Mouse (Mus musculus): ENCODE measurements around the gene Znhit3. TPM values are rescaled to one million over a fixed set of nuclear protein-coding genes. Genes with fewer than 3 reads are reported as not detected.

Gene Znhit3
- 27.4 and 32.1 TPM in 2 replicates for polyA plus RNA-seq (2015; fragmentation: Nextera tagmentation; extraction: Ambion mirVana)

DNA sequence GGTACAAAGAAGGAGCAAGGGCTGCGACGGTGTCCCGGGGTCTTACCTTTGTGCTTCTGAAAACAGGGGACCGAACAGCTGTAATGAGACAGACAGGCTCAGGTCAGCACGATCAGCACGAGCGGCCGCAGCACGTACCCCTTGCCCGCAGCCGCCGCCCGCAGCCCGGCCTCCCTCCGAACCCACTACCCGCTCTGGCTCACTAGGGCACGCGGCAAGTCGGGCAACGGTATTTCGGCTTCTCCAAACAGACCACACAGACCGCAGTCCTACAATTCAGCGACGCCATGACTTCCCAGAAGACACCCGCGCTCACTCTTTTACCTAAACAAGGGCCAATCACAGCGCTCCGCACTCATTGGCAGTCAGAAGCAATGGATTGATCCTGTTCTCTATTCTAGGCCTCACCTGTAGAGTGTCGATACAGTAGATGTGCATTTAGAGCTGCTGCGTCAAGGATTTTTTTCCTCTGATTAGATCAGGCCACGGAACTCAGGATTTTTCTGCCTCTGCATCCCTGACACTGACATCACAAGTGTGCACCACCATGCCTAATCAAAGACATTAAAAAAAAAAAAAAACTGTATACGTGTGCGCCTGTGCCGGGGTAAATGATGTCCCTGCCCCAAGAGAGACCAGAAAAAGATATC, at the start of gene Znhit3:
Gene Znhit3, minus strand, starts transcription at position 314 of the 650 bp plus-strand sequence.
- ATAC-seq (ENCODE audit: low read depth), result peak; percentile 84
- Histone ChIP-seq H3K9ac (ENCODE audit: low read depth, low read length) (peak within 1 kb of the TSS; percentile 73), H3K4me1 (ENCODE audit: control insufficient read depth, low read depth, low read length) (peaks cover 24% of the 10 kb centered on the region), H3K4me3 (ENCODE audit: low read depth, low read length) (peak within 1 kb of the TSS; percentile 80), H3K27me3 (ENCODE audit: control insufficient read depth, insufficient read depth, low read depth, low read length) (no peaks in the 10 kb centered on the region), H3K36me3 (ENCODE audit: control insufficient read depth, insufficient read depth) (peaks cover 8% of the 10 kb centered on the region; the same call in 1 of the 2 replicates), H3K4me2 (ENCODE audit: low read depth, low read length) (peak within 1 kb of the TSS; percentile 82), H3K9me3 (replicated peaks; ENCODE audit: control insufficient read depth, low read length) (no peaks in the 10 kb centered on the region), H3K27ac (ENCODE audit: low read length) (peak within 1 kb of the TSS; percentile 46)
- 3% methylated on average over 34 of the region's 34 CpGs for WGBS (ENCODE audit: insufficient replicate concordance)

DNA sequence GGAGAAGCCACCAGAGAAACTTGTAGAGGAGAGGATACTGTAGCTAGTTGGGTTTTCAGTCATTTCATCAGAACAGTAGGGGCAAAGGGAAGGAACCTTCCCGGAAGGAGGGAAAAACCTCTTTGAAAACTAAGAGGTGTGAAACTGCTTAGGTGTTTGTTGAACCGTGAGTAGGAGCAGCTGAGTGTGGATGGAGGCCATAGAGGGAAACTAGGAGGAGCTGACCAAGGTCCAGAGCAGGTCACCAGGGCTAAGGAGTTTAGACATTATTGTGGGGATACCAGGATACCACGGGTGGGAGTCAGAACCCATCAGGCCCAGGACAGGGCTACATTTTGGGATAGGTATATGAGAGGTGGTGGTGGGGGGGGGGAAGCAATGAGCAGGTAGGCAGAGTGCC, 47.4 kb upstream of the Znhit3 start:
- H3K9ac ChIP-seq (ENCODE audit: low read depth, low read length), result no peak overlapping the region
- H3K36me3 ChIP-seq (ENCODE audit: control insufficient read depth, insufficient read depth), result no peaks in the 10 kb centered on the region
- no peak overlapping the region for H3K4me3 ChIP-seq (ENCODE audit: low read depth, low read length)
- 63% methylated on average over 3 of the region's 3 CpGs for WGBS (ENCODE audit: insufficient replicate concordance)
- H3K4me2 ChIP-seq (ENCODE audit: low read depth, low read length), result no peak overlapping the region
- no peak for ATAC-seq (ENCODE audit: low read depth)
- H3K27ac ChIP-seq (ENCODE audit: low read length), result no peak overlapping the region
- peaks cover 16% of the 10 kb centered on the region for H3K27me3 ChIP-seq (ENCODE audit: control insufficient read depth, insufficient read depth, low read depth, low read length)
- H3K9me3 ChIP-seq (replicated peaks; ENCODE audit: control insufficient read depth, low read length), result no peaks in the 10 kb centered on the region
- no peaks in the 10 kb centered on the region for H3K4me1 ChIP-seq (ENCODE audit: control insufficient read depth, low read depth, low read length)

DNA sequence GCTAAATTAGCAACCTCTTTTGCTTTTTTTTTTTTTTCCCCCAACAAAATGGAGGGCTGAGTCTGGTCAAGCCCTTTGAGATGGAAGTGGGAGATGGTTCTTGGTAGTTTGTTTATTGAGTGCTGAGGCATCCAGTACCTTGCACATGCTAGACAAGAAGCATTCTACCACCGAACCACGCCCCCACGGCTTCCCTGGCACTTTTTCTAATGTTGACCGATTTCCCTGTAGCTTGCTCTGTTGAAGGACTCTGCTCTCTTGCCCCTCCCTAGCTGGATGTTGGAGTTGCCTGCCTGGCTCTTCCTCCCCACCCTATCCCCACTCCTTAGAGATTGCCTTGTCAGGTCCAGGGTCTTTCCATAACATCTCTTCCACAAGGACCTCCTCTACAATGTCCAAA, 46.4 kb upstream of the Znhit3 start:
- Histone ChIP-seq H3K4me1 (ENCODE audit: control insufficient read depth, low read depth, low read length) (no peaks in the 10 kb centered on the region; the same call in 1 of the 2 replicates), H3K27me3 (ENCODE audit: control insufficient read depth, insufficient read depth, low read depth, low read length) (peaks cover 26% of the 10 kb centered on the region), H3K27ac (ENCODE audit: low read length) (no peak overlapping the region), H3K9me3 (replicated peaks; ENCODE audit: control insufficient read depth, low read length) (no peaks in the 10 kb centered on the region), H3K36me3 (ENCODE audit: control insufficient read depth, insufficient read depth) (no peaks in the 10 kb centered on the region), H3K4me2 (ENCODE audit: low read depth, low read length) (no peak overlapping the region), H3K9ac (ENCODE audit: low read depth, low read length) (no peak overlapping the region), H3K4me3 (ENCODE audit: low read depth, low read length) (no peak overlapping the region)
- 65% methylated on average over 4 of the region's 4 CpGs for WGBS (ENCODE audit: insufficient replicate concordance)
- no peak for ATAC-seq (ENCODE audit: low read depth)

DNA sequence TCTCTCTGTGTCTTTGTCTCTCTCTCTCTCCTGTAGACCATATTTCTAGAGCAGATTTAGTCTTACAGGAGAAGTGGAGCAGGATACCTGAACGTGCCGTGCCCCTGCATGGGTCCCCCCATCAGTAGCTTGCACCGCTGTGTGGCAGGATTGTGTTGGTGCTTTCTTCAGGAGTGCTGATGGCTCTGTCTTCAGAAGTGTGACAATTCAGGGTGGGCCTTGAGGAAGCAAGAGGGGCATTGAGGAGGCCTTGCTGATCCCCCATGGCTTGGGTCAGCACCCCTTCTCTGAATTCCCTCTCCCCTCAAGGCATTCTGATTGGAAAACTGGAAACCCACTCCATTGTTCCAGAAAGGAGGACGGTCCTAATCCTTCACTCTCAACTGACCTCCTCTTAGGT, 45.4 kb upstream of the Znhit3 start:
- ATAC-seq (ENCODE audit: low read depth), result no peak

DNA sequence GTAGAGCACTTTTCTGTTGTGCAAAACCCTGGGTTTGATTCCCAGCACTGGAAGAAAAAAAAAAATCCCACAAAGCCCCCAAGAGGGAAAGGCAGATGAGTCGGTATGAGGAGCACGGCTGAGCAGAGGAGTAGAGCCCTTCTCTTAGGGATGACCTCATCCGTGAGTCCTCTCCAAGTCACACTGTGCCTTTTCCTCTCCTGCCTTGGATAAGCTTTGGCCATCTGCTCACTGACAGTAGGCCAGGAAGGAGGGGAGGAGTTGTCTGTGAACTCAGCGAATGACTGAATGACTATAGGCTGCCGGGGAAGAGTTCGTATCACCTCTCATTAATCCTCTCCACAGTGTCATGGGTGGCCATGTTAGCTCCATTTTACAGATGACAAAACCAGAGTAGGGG, 44.6 kb upstream of the Znhit3 start:
- H3K27me3 ChIP-seq (ENCODE audit: control insufficient read depth, insufficient read depth, low read depth, low read length), result peaks cover 43% of the 10 kb centered on the region
- no peaks in the 10 kb centered on the region; the same call in 1 of the 2 replicates for H3K4me1 ChIP-seq (ENCODE audit: control insufficient read depth, low read depth, low read length)
- H3K4me3 ChIP-seq (ENCODE audit: low read depth, low read length), result no peak overlapping the region
- H3K9ac ChIP-seq (ENCODE audit: low read depth, low read length), result no peak overlapping the region
- H3K27ac ChIP-seq (ENCODE audit: low read length), result no peak overlapping the region
- H3K36me3 ChIP-seq (ENCODE audit: control insufficient read depth, insufficient read depth), result no peaks in the 10 kb centered on the region
- no peak overlapping the region for H3K4me2 ChIP-seq (ENCODE audit: low read depth, low read length)
- no peaks in the 10 kb centered on the region for H3K9me3 ChIP-seq (replicated peaks; ENCODE audit: control insufficient read depth, low read length)
- ATAC-seq (ENCODE audit: low read depth), result no peak
- WGBS (ENCODE audit: insufficient replicate concordance), result 61% methylated on average over 6 of the region's 6 CpGs

More for the DNA sequence above, 45.4 kb upstream of the Znhit3 start:
- no peak overlapping the region for H3K9ac ChIP-seq (ENCODE audit: low read depth, low read length)
- no peak overlapping the region for H3K27ac ChIP-seq (ENCODE audit: low read length)
- H3K4me2 ChIP-seq (ENCODE audit: low read depth, low read length), result no peak overlapping the region
- H3K4me3 ChIP-seq (ENCODE audit: low read depth, low read length), result no peak overlapping the region
- WGBS (ENCODE audit: insufficient replicate concordance), result 72% methylated on average over 4 of the region's 4 CpGs
- H3K9me3 ChIP-seq (replicated peaks; ENCODE audit: control insufficient read depth, low read length), result no peaks in the 10 kb centered on the region
- H3K27me3 ChIP-seq (ENCODE audit: control insufficient read depth, insufficient read depth, low read depth, low read length), result peaks cover 36% of the 10 kb centered on the region
- H3K4me1 ChIP-seq (ENCODE audit: control insufficient read depth, low read depth, low read length), result no peaks in the 10 kb centered on the region; the same call in 1 of the 2 replicates
- H3K36me3 ChIP-seq (ENCODE audit: control insufficient read depth, insufficient read depth), result no peaks in the 10 kb centered on the region

DNA sequence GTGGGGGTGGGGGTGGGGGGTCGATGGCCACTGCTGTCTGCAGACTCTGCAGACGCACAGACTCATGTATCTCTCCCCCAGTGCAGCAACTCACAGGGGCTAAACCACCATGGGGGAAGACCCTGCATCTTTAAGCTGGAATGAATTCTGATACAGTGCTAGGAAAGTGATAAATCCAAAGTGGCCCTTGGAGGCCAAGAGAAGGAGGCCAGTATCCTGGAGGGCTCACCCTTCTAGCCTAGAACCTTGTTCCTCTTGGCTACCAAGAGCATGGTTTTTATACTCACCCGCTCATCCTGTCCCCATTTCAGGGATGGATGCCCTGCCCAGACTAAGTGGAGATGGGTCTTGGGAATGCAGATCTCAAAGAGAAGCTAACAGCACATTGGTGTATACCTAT, 44.1 kb upstream of the Znhit3 start:
- Histone ChIP-seq H3K27ac (ENCODE audit: low read length) (no peak overlapping the region), H3K36me3 (ENCODE audit: control insufficient read depth, insufficient read depth) (no peaks in the 10 kb centered on the region), H3K4me1 (ENCODE audit: control insufficient read depth, low read depth, low read length) (no peaks in the 10 kb centered on the region; the same call in 1 of the 2 replicates), H3K9ac (ENCODE audit: low read depth, low read length) (no peak overlapping the region), H3K9me3 (replicated peaks; ENCODE audit: control insufficient read depth, low read length) (no peaks in the 10 kb centered on the region), H3K4me3 (ENCODE audit: low read depth, low read length) (no peak overlapping the region), H3K27me3 (ENCODE audit: control insufficient read depth, insufficient read depth, low read depth, low read length) (peaks cover 44% of the 10 kb centered on the region), H3K4me2 (ENCODE audit: low read depth, low read length) (no peak overlapping the region)
- WGBS (ENCODE audit: insufficient replicate concordance), result 29% methylated on average over 3 of the region's 3 CpGs
- no peak for ATAC-seq (ENCODE audit: low read depth)

DNA sequence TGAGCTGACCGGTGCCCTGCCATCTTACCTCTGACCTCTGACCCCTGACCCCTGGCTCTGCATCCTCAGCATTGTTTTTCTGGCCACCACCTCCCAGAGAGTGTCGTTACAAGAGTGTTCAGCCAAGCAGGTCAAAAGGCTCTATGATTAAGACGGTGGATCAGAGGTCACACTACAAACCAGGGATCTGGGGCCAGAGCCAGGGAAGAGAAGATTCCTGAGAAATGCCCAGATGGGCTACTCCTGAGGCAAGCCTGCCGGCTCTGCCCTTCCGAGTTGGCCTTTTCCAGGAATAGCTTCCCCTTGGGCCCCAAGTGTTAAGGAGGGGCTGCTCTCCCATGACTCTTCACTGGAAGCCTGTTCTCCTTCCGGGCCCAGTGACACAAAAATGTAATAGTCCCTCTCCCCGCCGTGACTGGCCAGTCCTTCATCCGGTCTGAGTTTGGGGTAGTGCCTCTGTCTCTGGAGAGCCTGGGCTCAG, 43.6 kb upstream of the Znhit3 start:
- no peak overlapping the region for H3K27ac ChIP-seq (ENCODE audit: low read length)
- WGBS (ENCODE audit: insufficient replicate concordance), result 7% methylated on average over 9 of the region's 9 CpGs
- no peaks in the 10 kb centered on the region; the same call in 1 of the 2 replicates for H3K4me1 ChIP-seq (ENCODE audit: control insufficient read depth, low read depth, low read length)
- H3K36me3 ChIP-seq (ENCODE audit: control insufficient read depth, insufficient read depth), result no peaks in the 10 kb centered on the region
- H3K27me3 ChIP-seq (ENCODE audit: control insufficient read depth, insufficient read depth, low read depth, low read length), result peaks cover 45% of the 10 kb centered on the region
- H3K9me3 ChIP-seq (replicated peaks; ENCODE audit: control insufficient read depth, low read length), result no peaks in the 10 kb centered on the region
- no peak overlapping the region for H3K9ac ChIP-seq (ENCODE audit: low read depth, low read length)
- no peak for ATAC-seq (ENCODE audit: low read depth)
- no peak overlapping the region for H3K4me3 ChIP-seq (ENCODE audit: low read depth, low read length)
- H3K4me2 ChIP-seq (ENCODE audit: low read depth, low read length), result no peak overlapping the region

DNA sequence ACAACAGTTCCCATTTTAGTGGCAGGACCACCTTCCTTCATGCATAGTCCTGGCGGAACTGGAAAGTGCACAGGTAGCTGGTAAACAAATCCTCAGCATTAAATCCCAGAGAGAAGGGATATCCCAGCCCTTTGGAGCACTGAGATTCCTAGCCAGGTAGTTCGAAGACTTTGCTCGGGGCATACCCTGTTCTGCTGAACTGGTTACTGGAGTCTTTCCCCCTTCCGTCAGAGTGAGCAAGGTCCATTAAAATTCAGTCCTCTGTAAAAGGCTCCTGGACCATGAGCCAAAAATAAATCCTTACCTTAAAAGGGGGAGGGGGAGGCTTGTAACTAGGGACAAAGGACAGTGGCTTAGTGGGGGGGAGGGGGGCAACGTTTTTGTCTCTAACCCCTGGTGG, 43.0 kb upstream of the Znhit3 start:
- no peak for ATAC-seq (ENCODE audit: low read depth)
- Histone ChIP-seq H3K4me2 (ENCODE audit: low read depth, low read length) (no peak overlapping the region), H3K27ac (ENCODE audit: low read length) (no peak overlapping the region), H3K4me3 (ENCODE audit: low read depth, low read length) (no peak overlapping the region), H3K9me3 (replicated peaks; ENCODE audit: control insufficient read depth, low read length) (no peaks in the 10 kb centered on the region), H3K27me3 (ENCODE audit: control insufficient read depth, insufficient read depth, low read depth, low read length) (peaks cover 45% of the 10 kb centered on the region), H3K9ac (ENCODE audit: low read depth, low read length) (no peak overlapping the region), H3K36me3 (ENCODE audit: control insufficient read depth, insufficient read depth) (no peaks in the 10 kb centered on the region), H3K4me1 (ENCODE audit: control insufficient read depth, low read depth, low read length) (no peaks in the 10 kb centered on the region; the same call in 1 of the 2 replicates)
- WGBS (ENCODE audit: insufficient replicate concordance), result 32% methylated on average over 5 of the region's 5 CpGs

DNA sequence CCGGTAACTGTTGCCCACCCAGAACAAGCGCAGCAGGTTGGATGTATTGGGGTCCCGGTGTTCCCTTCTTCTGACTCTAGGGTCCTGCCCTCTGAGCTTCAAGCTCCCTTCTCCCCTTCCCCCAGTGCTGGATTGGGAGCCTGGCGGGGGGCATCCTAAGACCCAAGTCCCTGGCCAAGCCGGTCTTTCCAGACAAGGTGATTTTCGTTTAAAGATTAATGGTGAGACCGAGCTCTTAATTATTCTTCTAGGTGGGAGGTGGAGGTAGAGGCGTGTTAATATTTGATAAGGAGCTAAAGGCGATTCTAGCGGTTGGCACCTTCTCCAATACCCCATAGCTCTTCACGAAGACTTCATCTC, 42.1 kb upstream of the Znhit3 start:
- Histone ChIP-seq H3K36me3 (ENCODE audit: control insufficient read depth, insufficient read depth) (no peaks in the 10 kb centered on the region), H3K4me2 (ENCODE audit: low read depth, low read length) (no peak overlapping the region), H3K27ac (ENCODE audit: low read length) (no peak overlapping the region), H3K4me3 (ENCODE audit: low read depth, low read length) (no peak overlapping the region), H3K9ac (ENCODE audit: low read depth, low read length) (no peak overlapping the region), H3K27me3 (ENCODE audit: control insufficient read depth, insufficient read depth, low read depth, low read length) (peaks cover 45% of the 10 kb centered on the region), H3K9me3 (replicated peaks; ENCODE audit: control insufficient read depth, low read length) (no peaks in the 10 kb centered on the region), H3K4me1 (ENCODE audit: control insufficient read depth, low read depth, low read length) (no peaks in the 10 kb centered on the region; the same call in 1 of the 2 replicates)
- no peak for ATAC-seq (ENCODE audit: low read depth)
- 3% methylated on average over 11 of the region's 11 CpGs for whole genome bisulfite sequencing (ENCODE audit: insufficient replicate concordance)

All from liver, embryonic 16.5 days (tissue).